Mouse (Mus musculus) liver, embryonic 15.5 days (tissue): ENCODE results near the gene Samd1. TPM values are rescaled to one million over a fixed set of nuclear protein-coding genes. Genes with fewer than 3 reads are reported as not detected.

Experiments
- ATAC-seq: fragments of 200-750 bp; cut with Nextera tagmentation; 2 replicates; pipeline ENCODE4 v1.8.0; 2017; ENCODE audit warnings: moderate number of reproducible peaks, mild to moderate bottlenecking, moderate library complexity; ENCODE audit not compliant: insufficient read depth
- H3K27ac ChIP-seq: fragments of 300-500 bp; sonication (generic); replicated peaks from 2 replicates; pipeline ENCODE4 v1.5.1; 2015; ENCODE audit warnings: mild to moderate bottlenecking, inconsistent platforms
- H3K27me3 ChIP-seq: fragments of 300-500 bp; sonication (generic); 2 replicates; pipeline ENCODE4 v1.6.1; 2015; ENCODE audit warnings: mild to moderate bottlenecking, inconsistent platforms
- H3K36me3 ChIP-seq: fragments of 300-500 bp; sonication (generic); replicated peaks from 2 replicates; pipeline ENCODE4 v1.6.1; 2015; ENCODE audit warnings: moderate library complexity, mild to moderate bottlenecking, inconsistent platforms
- H3K4me1 ChIP-seq: fragments of 300-500 bp; sonication (generic); replicated peaks from 2 replicates; pipeline ENCODE4 v1.6.1; 2015; ENCODE audit warnings: inconsistent platforms
- H3K4me2 ChIP-seq: fragments of 300-500 bp; sonication (generic); 2 replicates; pipeline ENCODE4 v1.6.1; 2015; ENCODE audit warnings: moderate library complexity, mild to moderate bottlenecking, inconsistent platforms
- H3K4me3 ChIP-seq: fragments of 300-500 bp; sonication (generic); replicated peaks from 2 replicates; pipeline ENCODE4 v1.5.1; 2015; ENCODE audit warnings: mild to moderate bottlenecking, inconsistent platforms
- H3K9ac ChIP-seq: fragments of 300-500 bp; sonication (generic); 2 replicates; pipeline ENCODE4 v1.6.1; 2015; ENCODE audit warnings: moderate library complexity, mild to moderate bottlenecking, inconsistent platforms
- H3K9me3 ChIP-seq: fragments of 300-500 bp; sonication (generic); replicated peaks from 2 replicates; pipeline ENCODE4 v1.6.1; 2016; ENCODE audit warnings: inconsistent platforms
- WGBS: fragments of 180-500 bp; shearing (Covaris S2); methylation state at CpG from one replicate; pipeline ENCODE4 v1.1.7; 2015; ENCODE audit warnings: mixed read lengths; ENCODE audit not compliant: insufficient replicate concordance; 5-methylcytosine and 5-hydroxymethylcytosine counted together
- polyA plus RNA-seq: library from polyadenylated mRNA; unstranded; fragments of >200 nt; fragmentation: Nextera tagmentation; extraction: Ambion mirVana; gene quantifications from 2 replicates; pipeline ENCODE4 v1.2.1, GENCODE M21; 2015

Gene Samd1
- polyA plus RNA-seq, 1 experiment from 2014 or later: 5.8 TPM

GRCm38 (mm10) chr8:83989243-83989642, 8.2 kb upstream of the Samd1 start:
- no peak overlapping the region for H3K9ac ChIP-seq
- peaks cover 38% of the 10 kb centered on the region for H3K4me1 ChIP-seq
- H3K27me3 ChIP-seq: no peaks in the 10 kb centered on the region
- H3K4me2 ChIP-seq: no peak overlapping the region
- H3K4me3 ChIP-seq: no peak overlapping the region
- H3K36me3 ChIP-seq: peaks cover 76% of the 10 kb centered on the region
- H3K9me3 ChIP-seq: no peaks in the 10 kb centered on the region
- WGBS: 51% methylated on average over 7 of the region's 7 CpGs
- ATAC-seq: no peak
- no peak overlapping the region; the same call in 1 of the 2 replicates for H3K27ac ChIP-seq

DNA sequence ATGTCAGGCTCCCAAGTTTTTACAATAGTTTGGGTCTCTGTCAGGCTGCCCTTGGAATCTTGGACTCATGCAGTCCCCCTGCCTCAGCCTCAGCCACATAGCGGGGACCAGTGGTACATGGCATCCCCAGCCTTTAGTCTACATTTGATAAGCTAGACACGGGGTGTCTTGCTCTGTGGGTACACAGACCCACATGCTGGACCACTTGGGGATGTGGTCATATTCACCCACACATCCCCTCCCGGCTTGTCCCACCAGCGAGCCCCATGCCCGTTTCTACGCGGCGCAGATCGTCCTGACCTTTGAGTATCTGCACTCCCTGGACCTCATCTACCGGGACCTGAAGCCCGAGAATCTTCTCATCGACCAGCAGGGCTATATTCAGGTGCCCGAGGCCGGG, 7.3 kb upstream of the Samd1 start:
- WGBS: 87% methylated on average over 14 of the region's 14 CpGs

GRCm38 (mm10) chr8:83992488-83992887, 5.0 kb upstream of the Samd1 start:
- Histone ChIP-seq H3K9ac (no peak overlapping the region; the same call in 1 of the 2 replicates), H3K9me3 (no peaks in the 10 kb centered on the region), H3K4me3 (no peak overlapping the region), H3K4me1 (peaks cover 56% of the 10 kb centered on the region), H3K4me2 (peak overlapping the region; percentile 33), H3K27ac (peak overlapping the region; percentile 61), H3K36me3 (peaks cover 54% of the 10 kb centered on the region), H3K27me3 (no peaks in the 10 kb centered on the region)
- WGBS: 17% methylated on average over 2 of the region's 2 CpGs
- ATAC-seq: peak; percentile 29

More for the DNA sequence above, 7.3 kb upstream of the Samd1 start:
- no peaks in the 10 kb centered on the region for H3K27me3 ChIP-seq
- no peak for ATAC-seq
- H3K36me3 ChIP-seq: peaks cover 74% of the 10 kb centered on the region
- H3K9me3 ChIP-seq: no peaks in the 10 kb centered on the region
- H3K27ac ChIP-seq: no peak overlapping the region
- no peak overlapping the region for H3K4me3 ChIP-seq
- peaks cover 43% of the 10 kb centered on the region for H3K4me1 ChIP-seq
- H3K4me2 ChIP-seq: no peak overlapping the region
- no peak overlapping the region for H3K9ac ChIP-seq

- H3K4me1 ChIP-seq: peaks cover 65% of the 10 kb centered on the region
- no peak for ATAC-seq
Measured at GRCm38 (mm10) chr8:83994030-83994429, 3.4 kb upstream of the Samd1 start.

DNA sequence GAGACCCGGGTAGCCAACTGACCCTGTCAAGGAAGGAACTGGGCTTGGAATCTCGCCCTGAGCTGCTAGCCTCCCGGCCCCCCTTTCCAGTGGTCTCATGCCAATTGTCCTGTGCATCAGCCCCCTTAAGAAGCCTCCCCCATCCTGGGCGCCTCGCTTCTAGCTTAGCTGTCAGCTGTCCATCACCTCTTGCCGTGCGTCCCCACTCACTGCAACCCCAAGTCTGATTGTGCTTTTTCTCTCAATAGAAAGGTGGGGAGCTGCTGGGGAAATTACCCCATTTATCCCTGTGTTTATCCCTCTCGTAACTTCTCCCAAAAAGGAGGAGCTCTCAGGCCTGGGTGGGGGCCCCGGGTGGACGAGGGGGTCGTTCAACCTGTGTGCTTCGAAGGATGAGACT, 1.5 kb upstream of the Samd1 start:
- ATAC-seq: no peak
- H3K36me3 ChIP-seq: peaks cover 44% of the 10 kb centered on the region
- no peaks in the 10 kb centered on the region for H3K9me3 ChIP-seq
- 36% methylated on average over 12 of the region's 12 CpGs for WGBS
- peak overlapping the region; percentile 92 for H3K9ac ChIP-seq
- peak overlapping the region; percentile 84 for H3K4me3 ChIP-seq
- no peaks in the 10 kb centered on the region for H3K27me3 ChIP-seq
- H3K27ac ChIP-seq: peak overlapping the region; percentile 91; the same call in 1 of the 2 replicates
- peaks cover 74% of the 10 kb centered on the region for H3K4me1 ChIP-seq
- H3K4me2 ChIP-seq: peak overlapping the region; percentile 99

More at GRCm38 (mm10) chr8:83994030-83994429, 3.4 kb upstream of the Samd1 start:
- Histone ChIP-seq H3K4me2 (no peak overlapping the region), H3K9ac (no peak overlapping the region), H3K36me3 (peaks cover 41% of the 10 kb centered on the region), H3K9me3 (no peaks in the 10 kb centered on the region), H3K4me3 (no peak overlapping the region), H3K27me3 (no peaks in the 10 kb centered on the region), H3K27ac (peak overlapping the region; percentile 26; the same call in 1 of the 2 replicates)
- 26% methylated on average over 3 of the region's 3 CpGs for WGBS

GRCm38 (mm10) chr8:83996567-83997505, 636 bp upstream of the Samd1 start:
- Histone ChIP-seq H3K36me3 (peaks cover 44% of the 10 kb centered on the region), H3K4me2 (peak overlapping the region; percentile 99), H3K27ac (peak overlapping the region; percentile 91), H3K9me3 (no peaks in the 10 kb centered on the region), H3K4me1 (peaks cover 73% of the 10 kb centered on the region), H3K27me3 (no peaks in the 10 kb centered on the region), H3K9ac (peak overlapping the region; percentile 92), H3K4me3 (peak overlapping the region; percentile 84)
- WGBS: under 1% methylated on average over 76 of the region's 103 CpGs
- peak; percentile 89 for ATAC-seq

GRCm38 (mm10) chr8:83998231-83999056, 972 bp downstream of the Samd1 start:
- no peak for ATAC-seq

DNA sequence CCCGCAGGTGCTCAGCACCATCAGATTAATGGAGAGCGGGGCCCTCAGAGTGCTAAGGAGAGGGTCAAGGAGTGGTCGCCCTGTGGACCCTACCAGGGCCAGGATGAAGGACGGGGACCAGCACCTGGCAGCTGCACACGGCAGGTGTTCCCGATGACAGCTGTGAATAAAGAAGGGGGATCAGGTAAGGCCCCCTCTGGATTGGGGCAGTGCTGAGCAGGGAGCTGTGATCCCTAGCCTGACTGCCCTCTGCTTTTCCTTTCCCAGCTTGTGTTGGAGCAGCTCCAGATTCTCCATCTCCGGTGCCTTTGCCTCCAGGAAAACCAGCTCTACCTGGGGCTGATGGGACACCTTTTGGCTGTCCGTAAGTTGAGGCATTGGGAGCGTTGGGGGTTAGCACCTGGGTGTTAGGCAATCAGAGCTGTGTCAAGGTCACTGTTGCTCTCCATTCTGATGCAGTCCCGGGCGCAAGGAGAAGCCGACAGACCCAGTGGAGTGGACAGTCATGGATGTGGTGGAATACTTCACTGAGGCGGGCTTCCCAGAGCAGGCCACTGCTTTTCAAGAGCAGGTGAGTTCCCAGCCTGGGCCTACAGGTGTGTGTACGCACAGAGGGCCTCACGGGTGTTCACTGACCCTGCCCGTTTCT, 1.7 kb downstream of the Samd1 start:
- Histone ChIP-seq H3K4me2 (peak overlapping the region; percentile 99), H3K9me3 (no peaks in the 10 kb centered on the region), H3K36me3 (peaks cover 47% of the 10 kb centered on the region), H3K4me1 (peaks cover 69% of the 10 kb centered on the region), H3K27ac (0 out of 2 replicates have a peak overlapping the region, but pooled peaks have one; percentile 83), H3K9ac (peak overlapping the region; percentile 81), H3K27me3 (no peaks in the 10 kb centered on the region), H3K4me3 (peak overlapping the region; percentile 83)
- no peak for ATAC-seq
- 72% methylated on average over 16 of the region's 16 CpGs for WGBS

More at GRCm38 (mm10) chr8:83998231-83999056, 972 bp downstream of the Samd1 start:
- peaks cover 71% of the 10 kb centered on the region for H3K4me1 ChIP-seq
- peak overlapping the region; percentile 99 for H3K4me2 ChIP-seq
- H3K27ac ChIP-seq: peak overlapping the region; percentile 83
- 2% methylated on average over 86 of the region's 92 CpGs for WGBS
- H3K9me3 ChIP-seq: no peaks in the 10 kb centered on the region
- peak overlapping the region; percentile 81 for H3K9ac ChIP-seq
- peaks cover 48% of the 10 kb centered on the region for H3K36me3 ChIP-seq
- H3K27me3 ChIP-seq: no peaks in the 10 kb centered on the region
- H3K4me3 ChIP-seq: peak overlapping the region; percentile 83

DNA sequence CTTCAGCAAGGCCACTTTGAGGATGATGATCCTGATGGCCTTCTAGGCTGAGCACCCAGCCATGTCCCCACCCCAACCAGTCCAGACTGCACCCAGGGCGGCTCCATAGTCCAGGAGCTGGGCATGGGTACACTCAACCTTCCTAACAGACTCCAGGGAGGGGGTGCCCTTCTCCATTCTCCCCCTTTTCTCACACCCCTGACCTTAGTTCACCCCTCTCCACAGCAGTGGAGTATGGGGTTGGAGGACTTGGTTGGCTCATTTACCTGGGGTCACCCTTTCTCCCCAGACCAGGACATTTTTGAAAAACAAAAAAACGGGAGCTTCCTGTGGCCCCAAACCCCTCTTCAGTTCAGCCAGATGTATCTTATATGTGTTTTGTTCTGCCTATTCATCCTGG, 2.4 kb downstream of the Samd1 start:
- H3K9me3 ChIP-seq: no peaks in the 10 kb centered on the region
- peak overlapping the region; percentile 12; the same call in 1 of the 2 replicates for H3K9ac ChIP-seq
- peaks cover 71% of the 10 kb centered on the region for H3K4me1 ChIP-seq
- peak overlapping the region; percentile 99 for H3K4me2 ChIP-seq
- peak overlapping the region; percentile 83 for H3K4me3 ChIP-seq
- H3K27ac ChIP-seq: no peak overlapping the region
- WGBS: 89% methylated on average over 2 of the region's 2 CpGs
- H3K27me3 ChIP-seq: no peaks in the 10 kb centered on the region
- ATAC-seq: no peak
- peaks cover 45% of the 10 kb centered on the region for H3K36me3 ChIP-seq

GRCm38 (mm10) chr8:84001281-84002000, 4.0 kb downstream of the Samd1 start, which contains the start of gene 1700067K01Rik:
Gene 1700067K01Rik, plus strand, starts transcription at chr8:84001502.
- Histone ChIP-seq H3K4me2 (no peak within 1 kb of the TSS), H3K4me3 (no peak within 1 kb of the TSS), H3K36me3 (peaks cover 42% of the 10 kb centered on the region), H3K9ac (no peak within 1 kb of the TSS), H3K27me3 (no peaks in the 10 kb centered on the region), H3K27ac (no peak within 1 kb of the TSS), H3K4me1 (peaks cover 67% of the 10 kb centered on the region), H3K9me3 (no peaks in the 10 kb centered on the region)
- no peak for ATAC-seq
- 79% methylated on average over 61 of the region's 61 CpGs for WGBS
